Mouse (Mus musculus) testis, adult 2 months (tissue): ENCODE measurements around the gene Gm44502.

Experiments
- CTCF ChIP-seq: fragments of 200-500 bp; IDR thresholded peaks from 2 replicates; pipeline ENCODE4 v1.5.1; 2012; ENCODE audit warnings: low read depth, mild to moderate bottlenecking, inconsistent platforms, low read length, moderate library complexity; ENCODE audit not compliant: control insufficient read depth, insufficient read depth, insufficient replicate concordance
- POLR2A ChIP-seq: fragments of 200-500 bp; IDR thresholded peaks from 2 replicates; pipeline ENCODE4 v1.6.1; 2012; ENCODE audit warnings: low read depth, mild to moderate bottlenecking, inconsistent platforms, low read length, moderate library complexity; ENCODE audit not compliant: control insufficient read depth

GRCm38 (mm10) chr15:89432946-89433345 is 3.5 kb upstream of the Gm44502 start:
- TF ChIP-seq POLR2A = no peak
- no peak for TF ChIP-seq CTCF
